Mouse (Mus musculus): Measurements from ENCODE around the gene Fam163a. TPM values are rescaled to one million over a fixed set of nuclear protein-coding genes. Genes with fewer than 3 reads are reported as not detected.

Fam163a gene
- polyA plus RNA-seq, 1 experiment from 2014 or later: 5.2 TPM

Other genes starting within 250 kb of the Fam163a start
- 9.1 and 10.1 TPM in 2 replicates for gene Cep350, start 231.8 kb downstream of the Fam163a start, polyA plus RNA-seq (2015; fragmentation: Nextera tagmentation; extraction: Ambion mirVana)
- 60.0 and 75.9 TPM in 2 replicates for gene Tor1aip2, start 169.6 kb downstream of the Fam163a start, polyA plus RNA-seq (2015; fragmentation: Nextera tagmentation; extraction: Ambion mirVana)
- 20.4 and 22.6 TPM in 2 replicates for gene Tor1aip1, start 168.5 kb downstream of the Fam163a start, polyA plus RNA-seq (2015; fragmentation: Nextera tagmentation; extraction: Ambion mirVana)
- gene Tdrd5, start 98.6 kb upstream of the Fam163a start, polyA plus RNA-seq (2015; fragmentation: Nextera tagmentation; extraction: Ambion mirVana): 0.77 and 1.3 TPM in 2 replicates
- gene Nphs2, start 105.7 kb upstream of the Fam163a start, polyA plus RNA-seq (2015; fragmentation: Nextera tagmentation; extraction: Ambion mirVana): 0.17 and 0.22 TPM in 2 replicates
- 543 TPM in 2 replicates for gene Gm2000, start 161.0 kb upstream of the Fam163a start, polyA plus RNA-seq (2015; fragmentation: Nextera tagmentation; extraction: Ambion mirVana)
- 0.22 TPM in 1 of 2 replicates, not detected in the other for gene Axdnd1, start 216.1 kb upstream of the Fam163a start, polyA plus RNA-seq (2015; fragmentation: Nextera tagmentation; extraction: Ambion mirVana)